Mouse (Mus musculus) CH12.LX (cell line): Measurements from ENCODE around the gene Nkd1. TPM values are rescaled to one million over a fixed set of nuclear protein-coding genes. Genes with fewer than 3 reads are reported as not detected.

Source experiments
- DNase-seq: peaks from one replicate; pipeline ENCODE4 v3.0.0-alpha.2; 2013; ENCODE audit errors: extremely low read depth
- H3K27ac ChIP-seq: 2 replicates; pipeline ENCODE4 v1.5.1; 2012; ENCODE audit warnings: low read depth, mild to moderate bottlenecking, control low read depth, moderate library complexity; ENCODE audit not compliant: insufficient read depth
- H3K27me3 ChIP-seq: replicated peaks from 2 replicates; pipeline ENCODE3; 2012; ENCODE audit warnings: inconsistent platforms
- H3K36me3 ChIP-seq, 2 experiments: replicated peaks in 1 of 2; 2 replicates each; pipeline versions ENCODE3 to v1.6.1; 2012; ENCODE audit warnings: inconsistent platforms in 1 of 2, low read length in 1 of 2, mild to moderate bottlenecking in 1 of 2, mixed read lengths in 1 of 2, moderate library complexity in 1 of 2; ENCODE audit not compliant: control insufficient read depth in 1 of 2, insufficient read depth in 1 of 2
- H3K4me1 ChIP-seq, 2 experiments: 2 replicates each; pipeline ENCODE4 v1.6.1; 2012; ENCODE audit warnings: inconsistent platforms in 1 of 2, moderate library complexity in 1 of 2; ENCODE audit not compliant: insufficient read depth in 2 of 2, control insufficient read depth in 1 of 2
- H3K4me2 ChIP-seq: 2 replicates; pipeline ENCODE4 v1.6.1; 2012; ENCODE audit warnings: low read depth, mild to moderate bottlenecking, control low read depth; ENCODE audit not compliant: poor library complexity, insufficient read depth, severe bottlenecking
- H3K4me3 ChIP-seq, 3 experiments: fragments of 150-350 bp in 1 of 3; sonication (generic) in 1 of 3; replicated peaks in 1 of 3; 2 replicates each; pipeline versions ENCODE3 to v1.5.1; 2011 to 2012; ENCODE audit warnings: low read depth in 2 of 3, low read length in 2 of 3, mild to moderate bottlenecking in 2 of 3, moderate library complexity in 2 of 3, control low read depth in 1 of 3, improper control_type of control experiment in 1 of 3, inconsistent platforms in 1 of 3, mixed read lengths in 1 of 3; ENCODE audit not compliant: poor library complexity in 1 of 3
- H3K79me2 ChIP-seq: replicated peaks from 2 replicates; pipeline ENCODE4 v1.6.1; 2012; ENCODE audit warnings: mild to moderate bottlenecking, moderate library complexity; ENCODE audit not compliant: control insufficient read depth, poor library complexity, insufficient read depth, severe bottlenecking; ENCODE audit errors: extremely low read depth
- H3K9ac ChIP-seq: 2 replicates; pipeline ENCODE4 v1.6.1; 2012; ENCODE audit warnings: low read depth, mild to moderate bottlenecking, control low read depth, moderate library complexity; ENCODE audit not compliant: insufficient read depth
- H3K9me3 ChIP-seq: replicated peaks from 2 replicates; pipeline ENCODE3; 2012; ENCODE audit warnings: low read length, inconsistent platforms, mixed read lengths
- BHLHE40 ChIP-seq: IDR thresholded peaks from 2 replicates; pipeline ENCODE4 v1.6.1; 2011; ENCODE audit warnings: mild to moderate bottlenecking, low read depth, low read length, improper control_type of control experiment
- CHD1 ChIP-seq: IDR thresholded peaks from 2 replicates; pipeline ENCODE4 v1.6.1; 2012; ENCODE audit warnings: low read depth, low read length, improper control_type of control experiment, inconsistent platforms
- CHD2 ChIP-seq: IDR thresholded peaks from 2 replicates; pipeline ENCODE4 v1.6.1; 2011; ENCODE audit warnings: low read length, improper control_type of control experiment
- CTCF ChIP-seq, 2 experiments: IDR thresholded peaks in 1 of 2; conservative IDR thresholded peaks in 1 of 2; 2 replicates each; pipeline ENCODE4 v1.5.1; 2011 to 2012; ENCODE audit warnings: low read depth in 2 of 2, low read length in 2 of 2, improper control_type of control experiment in 1 of 2, inconsistent platforms in 1 of 2, mild to moderate bottlenecking in 1 of 2, moderate library complexity in 1 of 2
- EP300 ChIP-seq: IDR thresholded peaks from 2 replicates; pipeline ENCODE4 v1.6.1; 2011; ENCODE audit warnings: low read length, improper control_type of control experiment
- ETS1 ChIP-seq: conservative IDR thresholded peaks from 2 replicates; pipeline ENCODE4 v1.6.1; 2012; ENCODE audit warnings: low read depth, mild to moderate bottlenecking, inconsistent platforms, low read length, improper control_type of control experiment, moderate library complexity
- IRF4 ChIP-seq: IDR thresholded peaks from 2 replicates; pipeline ENCODE4 v1.6.1; 2014; ENCODE audit warnings: low read depth, mild to moderate bottlenecking, inconsistent platforms, low read length, improper control_type of control experiment
- JUN ChIP-seq: IDR thresholded peaks from 2 replicates; pipeline ENCODE4 v1.6.1; 2011; ENCODE audit warnings: low read depth, mild to moderate bottlenecking, low read length, improper control_type of control experiment, moderate library complexity; ENCODE audit not compliant: insufficient read depth
- KAT2A ChIP-seq: IDR thresholded peaks from 2 replicates; pipeline ENCODE4 v1.6.1; 2012; ENCODE audit warnings: low read length, improper control_type of control experiment, inconsistent platforms; ENCODE audit not compliant: insufficient replicate concordance
- MAFK ChIP-seq: IDR thresholded peaks from 2 replicates; pipeline ENCODE4 v1.6.1; 2011; ENCODE audit warnings: low read length, improper control_type of control experiment; ENCODE audit not compliant: insufficient replicate concordance
- MAZ ChIP-seq: IDR thresholded peaks from 2 replicates; pipeline ENCODE4 v1.6.1; 2012; ENCODE audit warnings: low read depth, mild to moderate bottlenecking, inconsistent platforms, low read length, improper control_type of control experiment, moderate library complexity
- MYC ChIP-seq: IDR thresholded peaks from 2 replicates; pipeline ENCODE4 v1.6.1; 2011; ENCODE audit warnings: low read depth, mild to moderate bottlenecking, improper control_type of control experiment, low read length
- NRF1 ChIP-seq: IDR thresholded peaks from 2 replicates; pipeline ENCODE4 v1.6.1; 2014; ENCODE audit warnings: low read depth, mild to moderate bottlenecking, inconsistent platforms, low read length, improper control_type of control experiment, moderate library complexity
- PAX5 ChIP-seq: IDR thresholded peaks from 2 replicates; pipeline ENCODE4 v1.6.1; 2012; ENCODE audit warnings: low read length, inconsistent platforms, mixed read lengths
- POLR2A ChIP-seq: IDR thresholded peaks from 2 replicates; pipeline ENCODE4 v1.6.1; 2011; ENCODE audit warnings: low read depth, mild to moderate bottlenecking, improper control_type of control experiment, low read length
- POLR2AphosphoS2 ChIP-seq: IDR thresholded peaks from 2 replicates; pipeline ENCODE4 v1.6.1; 2011; ENCODE audit warnings: low read depth, low read length, improper control_type of control experiment
- RAD21 ChIP-seq: IDR thresholded peaks from 2 replicates; pipeline ENCODE4 v1.6.1; 2011; ENCODE audit warnings: low read depth, mild to moderate bottlenecking, low read length, improper control_type of control experiment, moderate library complexity
- RCOR1 ChIP-seq: conservative IDR thresholded peaks from 2 replicates; pipeline ENCODE4 v1.6.1; 2012; ENCODE audit warnings: low read depth, mild to moderate bottlenecking, inconsistent platforms, low read length, improper control_type of control experiment
- SIN3A ChIP-seq: IDR thresholded peaks from 2 replicates; pipeline ENCODE4 v1.6.1; 2012; ENCODE audit warnings: low read length, improper control_type of control experiment, inconsistent platforms
- TCF12 ChIP-seq: IDR thresholded peaks from 2 replicates; pipeline ENCODE4 v1.6.1; 2014; ENCODE audit warnings: low read depth, mild to moderate bottlenecking, inconsistent platforms, low read length, improper control_type of control experiment
- UBTF ChIP-seq: IDR thresholded peaks from 2 replicates; pipeline ENCODE4 v1.6.1; 2012; ENCODE audit warnings: low read depth, mild to moderate bottlenecking, inconsistent platforms, low read length, improper control_type of control experiment, moderate library complexity
- USF1 ChIP-seq: IDR thresholded peaks from 2 replicates; pipeline ENCODE4 v1.6.1; 2014; ENCODE audit warnings: low read depth, mild to moderate bottlenecking, inconsistent platforms, low read length, improper control_type of control experiment
- ZKSCAN1 ChIP-seq: IDR thresholded peaks from 2 replicates; pipeline ENCODE4 v1.6.1; 2012; ENCODE audit warnings: low read depth, inconsistent platforms, low read length, improper control_type of control experiment, borderline replicate concordance
- ZMIZ1 ChIP-seq: IDR thresholded peaks from 2 replicates; pipeline ENCODE4 v1.6.1; 2012; ENCODE audit warnings: low read depth, mild to moderate bottlenecking, inconsistent platforms, low read length, improper control_type of control experiment
- ZNF384 ChIP-seq: IDR thresholded peaks from 2 replicates; pipeline ENCODE4 v1.6.1; 2012; ENCODE audit warnings: low read depth, low read length, improper control_type of control experiment, inconsistent platforms
- dilution Hi-C: fragments of 300-500 bp; cut with MboI; formaldehyde crosslinking; loops from 2 replicates; pipeline ENCODE4 v1.14.3; 2020; ENCODE audit warnings: low sequenced_read_pairs; ENCODE audit not compliant: extremely low pct_unique_long_range_greater_than_20kb, extremely low pct_ligation_motif_present
- in situ Hi-C: fragments of 300-500 bp; cut with MboI; formaldehyde crosslinking; loops from 3 replicates; pipeline ENCODE4 v1.14.3; 2019; ENCODE audit warnings: low sequenced_read_pairs, low pct_ligation_motif_present, low pct_unique_long_range_greater_than_20kb, mixed read lengths
- polyA plus RNA-seq: library from polyadenylated mRNA; unstranded; fragments of >175 nt; gene quantifications from 2 replicates; pipeline ENCODE4 v1.2.1, GENCODE M21; 2012; ENCODE audit warnings: low read depth; ENCODE audit not compliant: insufficient read length
- total RNA-seq, 2 experiments: library from RNA; depleted of rRNA; stranded (reverse); fragments of 300-350 nt in 1 of 2; fragments of >200 nt in 1 of 2; gene quantifications; 2 replicates each; pipeline ENCODE4 v1.2.3; 2012 to 2014

The Nkd1 gene
- total and polyA plus RNA-seq, 3 experiments = 0.24 to 0.67 (median 0.30) TPM

GRCm38 (mm10) chr8:88512094-88512794 lies 8.9 kb upstream of the Nkd1 start:
- Histone ChIP-seq H3K27ac (no peak overlapping the region), H3K9me3 (peaks cover 16% of the 10 kb centered on the region), H3K4me3 (no peak overlapping the region), H3K4me1 (no peaks in the 10 kb centered on the region), H3K36me3 (no peaks in the 10 kb centered on the region), H3K27me3 (peaks cover 84% of the 10 kb centered on the region), H3K79me2 (no peaks in the 10 kb centered on the region), H3K4me2 (no peak overlapping the region), H3K9ac (no peak overlapping the region)
- no peak for DNase-seq
- TF ChIP-seq CHD1 (no peak), KAT2A (no peak), JUN (no peak), MAZ (no peak), MAFK (no peak), RAD21 (no peak)
- in situ Hi-C loops (loop anchor here (10.0 kb wide), 1 partner anchor 127 kb away; no protein-coding TSS in a partner anchor), dilution Hi-C loops (no loop called here)

DNA sequence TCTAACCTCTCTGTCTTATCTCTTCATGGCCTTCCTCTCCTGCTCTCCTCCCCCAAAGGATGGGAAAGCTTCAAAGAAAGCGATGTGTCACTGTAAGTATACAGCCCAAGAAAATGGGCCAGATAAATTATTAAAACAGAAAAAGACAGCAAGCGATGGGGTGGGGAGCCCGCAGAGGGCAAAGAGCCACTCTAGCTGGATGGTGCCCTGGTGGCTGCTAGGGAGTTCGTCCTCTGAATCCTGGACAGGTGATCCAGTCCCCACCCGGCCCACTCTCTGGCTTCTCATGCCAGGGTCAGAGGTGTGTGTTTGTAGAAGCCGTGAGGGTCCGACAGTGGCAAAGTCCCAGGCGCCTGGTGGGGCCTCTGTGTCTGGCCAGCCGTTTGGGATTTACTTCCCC lies 3.1 kb upstream of the Nkd1 start:
- H3K36me3 ChIP-seq = no peaks in the 10 kb centered on the region
- H3K4me2 ChIP-seq = no peak overlapping the region
- peaks cover 0 to 7% of the 10 kb centered on the region in 2 experiments; a peak in 3 of 4 replicates for H3K4me1 ChIP-seq
- H3K9me3 ChIP-seq = peaks cover 16% of the 10 kb centered on the region
- no peak overlapping the region for H3K27ac ChIP-seq
- dilution Hi-C loops = no loop called here
- no peak for DNase-seq
- no peaks in the 10 kb centered on the region for H3K79me2 ChIP-seq
- in situ Hi-C loops = loop anchor here (10.0 kb wide), 1 partner anchor 133 kb away; no protein-coding TSS in a partner anchor
- H3K27me3 ChIP-seq = peaks cover 90% of the 10 kb centered on the region
- no peak overlapping the region for H3K4me3 ChIP-seq
- TF ChIP-seq RAD21 (no peak), EP300 (no peak), UBTF (no peak), ZMIZ1 (no peak), CHD2 (no peak), IRF4 (no peak), CHD1 (no peak), PAX5 (no peak), MAZ (no peak)
- no peak overlapping the region for H3K9ac ChIP-seq

GRCm38 (mm10) chr8:88520381-88520780 lies 773 bp upstream of the Nkd1 start:
- in situ Hi-C loops = no loop called here
- H3K9ac ChIP-seq = no peak overlapping the region
- no peaks in the 10 kb centered on the region for H3K36me3 ChIP-seq
- no peak overlapping the region for H3K27ac ChIP-seq
- H3K4me2 ChIP-seq = peak overlapping the region; percentile 95; the same call in 1 of the 2 replicates
- peaks cover 7% of the 10 kb centered on the region for H3K9me3 ChIP-seq
- H3K4me3 ChIP-seq = no peak overlapping the region
- DNase-seq = no peak
- dilution Hi-C loops = no loop called here
- peaks cover 85% of the 10 kb centered on the region for H3K27me3 ChIP-seq
- TF ChIP-seq CTCF (conservative IDR thresholded peaks at IDR 0.05 in 1 of 2, IDR thresholded peaks at IDR 0.05 in 1 of 2; ENCODE audit: low read depth in 2 of 2, low read length in 2 of 2) (no peak), POLR2AphosphoS2 (no peak), ETS1 (no peak), EP300 (no peak), IRF4 (no peak), KAT2A (no peak), PAX5 (no peak), USF1 (no peak), ZNF384 (no peak), ZKSCAN1 (no peak), BHLHE40 (no peak), CHD2 (no peak), TCF12 (no peak), MYC (no peak), SIN3A (no peak), ZMIZ1 (no peak), POLR2A (no peak), NRF1 (no peak), RCOR1 (no peak)
- peaks cover 0 to 7% of the 10 kb centered on the region in 2 experiments; a peak in 3 of 4 replicates for H3K4me1 ChIP-seq
- H3K79me2 ChIP-seq = no peaks in the 10 kb centered on the region
